Mouse (Mus musculus) G1E (cell line): Measurements from ENCODE around the gene Gprc5c. TPM values are rescaled to one million over a fixed set of nuclear protein-coding genes. Genes with fewer than 3 reads are reported as not detected.
"Not testable (repeated sequence)": the region's sequence is repeated elsewhere in the genome, so short reads cannot be mapped to it uniquely, and the experiment has no call there.

ENCODE experiments used
- ATAC-seq: 2 replicates; pipeline ENCODE4 v1.8.0; 2016; ENCODE audit warnings: mild to moderate bottlenecking; ENCODE audit not compliant: insufficient number of reproducible peaks, poor library complexity, low FRiP score, severe bottlenecking; ENCODE audit errors: extremely low read depth
- DNase-seq: peaks from one replicate; pipeline ENCODE4 v3.0.0; 2012; ENCODE audit warnings: low spot score
- H3K27me3 ChIP-seq: 2 replicates; pipeline ENCODE4 v1.6.1; 2012; ENCODE audit warnings: mild to moderate bottlenecking, low read length, inconsistent platforms; ENCODE audit not compliant: insufficient read depth
- H3K36me3 ChIP-seq: replicated peaks from 2 replicates; pipeline ENCODE3; 2012; ENCODE audit warnings: mild to moderate bottlenecking, inconsistent platforms
- H3K4me1 ChIP-seq: 2 replicates; pipeline ENCODE4 v1.6.1; 2012; ENCODE audit warnings: low read depth, low read length, inconsistent platforms, mixed read lengths; ENCODE audit not compliant: insufficient read depth
- H3K4me3 ChIP-seq: 2 replicates; pipeline ENCODE4 v1.5.1; 2012; ENCODE audit warnings: low read depth, mild to moderate bottlenecking, inconsistent platforms, low read length, moderate library complexity, mixed read lengths
- H3K9me3 ChIP-seq: replicated peaks from 2 replicates; pipeline ENCODE4 v1.6.1; 2012; ENCODE audit warnings: inconsistent platforms
- CTCF ChIP-seq: IDR thresholded peaks from 2 replicates; pipeline ENCODE4 v1.5.1; 2012; ENCODE audit warnings: low read depth, low read length, inconsistent platforms, mixed read lengths
- GATA1 ChIP-seq: IDR thresholded peaks from 2 replicates; pipeline ENCODE4 v1.6.1; 2012; ENCODE audit warnings: borderline replicate concordance, low read length, inconsistent platforms, mixed read lengths
- GATA2 ChIP-seq: IDR thresholded peaks from 2 replicates; pipeline ENCODE4 v1.6.1; 2012; ENCODE audit warnings: low read depth, low read length, inconsistent platforms, borderline replicate concordance
- POLR2AphosphoS5 ChIP-seq: IDR thresholded peaks from 2 replicates; pipeline ENCODE4 v1.6.1; 2012; ENCODE audit warnings: low read depth, low read length, inconsistent platforms; ENCODE audit not compliant: insufficient replicate concordance
- TAL1 ChIP-seq: conservative IDR thresholded peaks from 2 replicates; pipeline ENCODE4 v1.6.1; 2012; ENCODE audit warnings: low read depth, low read length, inconsistent platforms, mixed read lengths
- polyA plus RNA-seq: library from polyadenylated mRNA; stranded (reverse); fragments of >175 nt; gene quantifications from 2 replicates; pipeline ENCODE4 v1.2.3, GENCODE M21; 2012
- total RNA-seq, 2 experiments: library from RNA; stranded (forward) in 1 of 2; stranded (reverse) in 1 of 2; fragments of 200-1000 nt in 1 of 2; fragments of >200 nt in 1 of 2; fragmentation: Nextera tagmentation in 1 of 2; gene quantifications; 2 replicates each; pipeline ENCODE4 v1.2.3; 2014 to 2017

Gene Gprc5c
- total and polyA plus RNA-seq, 3 experiments: 0.22 TPM; not detected in 2

GRCm38 (mm10) chr11:114908086-114908485, 57.1 kb downstream of the Gprc5c start:
- Histone ChIP-seq H3K4me1 (no peaks in the 10 kb centered on the region), H3K27me3 (no peaks in the 10 kb centered on the region), H3K36me3 (no peaks in the 10 kb centered on the region), H3K9me3 (peaks cover 34% of the 10 kb centered on the region), H3K4me3 (no peak overlapping the region)
- DNase-seq (no peak), ATAC-seq (no peak)
- TF ChIP-seq POLR2AphosphoS5 (no peak), GATA1 (no peak), GATA2 (no peak), CTCF (no peak)

GRCm38 (mm10) chr11:114909538-114909937, 58.6 kb downstream of the Gprc5c start:
- not testable (repeated sequence) for H3K4me3 ChIP-seq, ATAC-seq, DNase-seq, H3K4me1 ChIP-seq, H3K36me3 ChIP-seq, H3K27me3 ChIP-seq
- peaks cover 25% of the 10 kb centered on the region for H3K9me3 ChIP-seq

- ATAC-seq (no peak), DNase-seq (peak; percentile 3)
- H3K4me1 ChIP-seq: no peaks in the 10 kb centered on the region
- H3K27me3 ChIP-seq: no peaks in the 10 kb centered on the region
- TF ChIP-seq GATA1 (no peak), CTCF (no peak), POLR2AphosphoS5 (no peak), TAL1 (no peak), GATA2 (no peak)
- peaks cover 22% of the 10 kb centered on the region for H3K9me3 ChIP-seq
- no peaks in the 10 kb centered on the region for H3K36me3 ChIP-seq
- no peak overlapping the region for H3K4me3 ChIP-seq
Observed at GRCm38 (mm10) chr11:114912847-114913246, 61.9 kb downstream of the Gprc5c start.

DNA sequence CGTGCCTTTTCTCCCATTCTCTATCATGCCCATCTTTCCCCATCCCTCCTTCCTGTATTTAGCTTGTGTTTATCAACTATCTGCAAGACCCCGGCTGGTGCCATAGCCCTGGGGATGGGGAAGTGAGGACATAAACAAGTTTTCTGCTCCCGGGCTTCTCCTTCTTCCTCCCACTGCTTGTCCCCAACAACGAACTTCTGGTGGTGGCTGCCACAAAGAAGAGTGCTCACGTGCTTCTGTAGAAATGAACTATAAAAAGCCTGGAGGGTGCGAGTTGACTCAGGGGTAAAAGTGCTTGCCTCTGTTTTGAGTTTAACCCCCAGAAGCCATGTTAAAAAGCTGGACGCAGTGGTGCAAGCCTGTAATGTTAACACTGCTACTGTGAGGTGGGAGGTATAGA, 64.0 kb downstream of the Gprc5c start:
- no peak overlapping the region for H3K4me3 ChIP-seq
- no peak for TF ChIP-seq GATA1
- TF ChIP-seq GATA2: no peak
- no peak for TF ChIP-seq TAL1
- no peaks in the 10 kb centered on the region for H3K36me3 ChIP-seq
- no peaks in the 10 kb centered on the region for H3K4me1 ChIP-seq
- ATAC-seq (no peak), DNase-seq (no peak)
- no peaks in the 10 kb centered on the region for H3K27me3 ChIP-seq
- peaks cover 30% of the 10 kb centered on the region for H3K9me3 ChIP-seq

GRCm38 (mm10) chr11:114917120-114917519, 66.2 kb downstream of the Gprc5c start:
- TF ChIP-seq CTCF: no peak
- no peak for TF ChIP-seq TAL1
- no peak for TF ChIP-seq GATA2
- no peak for TF ChIP-seq GATA1
- TF ChIP-seq POLR2AphosphoS5: no peak
- no peaks in the 10 kb centered on the region for H3K4me1 ChIP-seq
- peaks cover 26% of the 10 kb centered on the region for H3K9me3 ChIP-seq
- no peak overlapping the region for H3K4me3 ChIP-seq
- no peaks in the 10 kb centered on the region for H3K36me3 ChIP-seq
- H3K27me3 ChIP-seq: no peaks in the 10 kb centered on the region
- DNase-seq (no peak), ATAC-seq (no peak)

Other genes with a start within 250 kb of the Gprc5c start
- gene Rpl38, start 182.6 kb upstream of the Gprc5c start, total RNA-seq (2014; fragmentation: Nextera tagmentation): 841 and 875 TPM in 2 replicates
- 2,691 and 2,853 TPM in 2 replicates for gene Rpl38, start 182.6 kb upstream of the Gprc5c start, total RNA-seq (2017)
- gene Rpl38, start 182.6 kb upstream of the Gprc5c start, polyA plus RNA-seq: 272 and 420 TPM in 2 replicates
- 0.38 and 0.87 TPM in 2 replicates for gene Ttyh2, start 175.7 kb upstream of the Gprc5c start, total RNA-seq (2014; fragmentation: Nextera tagmentation)
- gene Ttyh2, start 175.7 kb upstream of the Gprc5c start, total RNA-seq (2017): 2.0 and 2.9 TPM in 2 replicates
- 0.47 and 0.74 TPM in 2 replicates for gene Ttyh2, start 175.7 kb upstream of the Gprc5c start, polyA plus RNA-seq
- not detected in 2 replicates for gene Dnaic2, start 123.7 kb upstream of the Gprc5c start, total RNA-seq (2014; fragmentation: Nextera tagmentation)
- gene Dnaic2, start 123.7 kb upstream of the Gprc5c start, total RNA-seq (2017): 0.06 TPM in 1 of 2 replicates, not detected in the other
- not detected in 2 replicates for gene Dnaic2, start 123.7 kb upstream of the Gprc5c start, polyA plus RNA-seq
- not detected in 2 replicates for gene Kif19a, start 85.8 kb upstream of the Gprc5c start, total RNA-seq (2014; fragmentation: Nextera tagmentation)
- gene Kif19a, start 85.8 kb upstream of the Gprc5c start, total RNA-seq (2017): 0.12 TPM in 1 of 2 replicates, not detected in the other
- gene Kif19a, start 85.8 kb upstream of the Gprc5c start, polyA plus RNA-seq: not detected in 2 replicates
- not detected in 2 replicates for gene Btbd17, start 55.2 kb upstream of the Gprc5c start, total RNA-seq (2014; fragmentation: Nextera tagmentation)
- 0.06 and 0.11 TPM in 2 replicates for gene Btbd17, start 55.2 kb upstream of the Gprc5c start, total RNA-seq (2017)
- gene Btbd17, start 55.2 kb upstream of the Gprc5c start, polyA plus RNA-seq: not detected in 2 replicates
- not detected in 2 replicates for gene Gpr142, start 52.2 kb upstream of the Gprc5c start, total RNA-seq (2014; fragmentation: Nextera tagmentation)
- gene Gpr142, start 52.2 kb upstream of the Gprc5c start, total RNA-seq (2017): 0.22 TPM in 1 of 2 replicates, not detected in the other
- gene Gpr142, start 52.2 kb upstream of the Gprc5c start, polyA plus RNA-seq: not detected in 2 replicates
- not detected in 2 replicates for gene Cd300a, start 38.9 kb downstream of the Gprc5c start, total RNA-seq (2014; fragmentation: Nextera tagmentation)
- gene Cd300a, start 38.9 kb downstream of the Gprc5c start, total RNA-seq (2017): 0.06 and 0.11 TPM in 2 replicates
- gene Cd300a, start 38.9 kb downstream of the Gprc5c start, polyA plus RNA-seq: 0.01 TPM in 1 of 2 replicates, not detected in the other
- gene Cd300lb, start 83.2 kb downstream of the Gprc5c start, total RNA-seq (2014; fragmentation: Nextera tagmentation): not detected in 2 replicates
- 0.16 TPM in 1 of 2 replicates, not detected in the other for gene Cd300lb, start 83.2 kb downstream of the Gprc5c start, total RNA-seq (2017)
- gene Cd300lb, start 83.2 kb downstream of the Gprc5c start, polyA plus RNA-seq: not detected in 2 replicates
- not detected in 2 replicates for gene Cd300c, start 118.0 kb downstream of the Gprc5c start, total RNA-seq (2014; fragmentation: Nextera tagmentation)
- not detected in 2 replicates for gene Cd300c, start 118.0 kb downstream of the Gprc5c start, total RNA-seq (2017)
- not detected in 2 replicates for gene Cd300c, start 118.0 kb downstream of the Gprc5c start, polyA plus RNA-seq
- gene Cd300ld, start 138.8 kb downstream of the Gprc5c start, total RNA-seq (2014; fragmentation: Nextera tagmentation): not detected in 2 replicates
- gene Cd300ld, start 138.8 kb downstream of the Gprc5c start, total RNA-seq (2017): 0.27 and 0.52 TPM in 2 replicates
- gene Cd300ld, start 138.8 kb downstream of the Gprc5c start, polyA plus RNA-seq: not detected in 2 replicates
- gene Cd300c2, start 150.7 kb downstream of the Gprc5c start, total RNA-seq (2014; fragmentation: Nextera tagmentation): not detected in 2 replicates
- gene Cd300c2, start 150.7 kb downstream of the Gprc5c start, total RNA-seq (2017): 0.41 and 0.76 TPM in 2 replicates
- gene Cd300c2, start 150.7 kb downstream of the Gprc5c start, polyA plus RNA-seq: not detected in 2 replicates
- gene Cd300ld2, start 165.0 kb downstream of the Gprc5c start, total RNA-seq (2014; fragmentation: Nextera tagmentation): not detected in 2 replicates
- gene Cd300ld2, start 165.0 kb downstream of the Gprc5c start, total RNA-seq (2017): 0.16 and 0.35 TPM in 2 replicates
- not detected in 2 replicates for gene Cd300ld2, start 165.0 kb downstream of the Gprc5c start, polyA plus RNA-seq
- gene Cd300ld4, start 175.9 kb downstream of the Gprc5c start, total RNA-seq (2014; fragmentation: Nextera tagmentation): not detected in 2 replicates
- 0.23 TPM in 1 of 2 replicates, not detected in the other for gene Cd300ld4, start 175.9 kb downstream of the Gprc5c start, total RNA-seq (2017)
- gene Cd300ld4, start 175.9 kb downstream of the Gprc5c start, polyA plus RNA-seq: not detected in 2 replicates
- not detected in 2 replicates for gene Cd300ld5, start 186.6 kb downstream of the Gprc5c start, total RNA-seq (2014; fragmentation: Nextera tagmentation)
- gene Cd300ld5, start 186.6 kb downstream of the Gprc5c start, total RNA-seq (2017): 10.2 and 11.4 TPM in 2 replicates
- not detected in 2 replicates for gene Cd300ld5, start 186.6 kb downstream of the Gprc5c start, polyA plus RNA-seq
- not detected in 2 replicates for gene Cd300ld3, start 197.3 kb downstream of the Gprc5c start, total RNA-seq (2014; fragmentation: Nextera tagmentation)
- 11.3 and 18.2 TPM in 2 replicates for gene Cd300ld3, start 197.3 kb downstream of the Gprc5c start, total RNA-seq (2017)
- not detected in 2 replicates for gene Cd300ld3, start 197.3 kb downstream of the Gprc5c start, polyA plus RNA-seq
- not detected in 2 replicates for gene Cd300e, start 211.0 kb downstream of the Gprc5c start, total RNA-seq (2014; fragmentation: Nextera tagmentation)
- not detected in 2 replicates for gene Cd300e, start 211.0 kb downstream of the Gprc5c start, total RNA-seq (2017)
- gene Cd300e, start 211.0 kb downstream of the Gprc5c start, polyA plus RNA-seq: not detected in 2 replicates
- not detected in 2 replicates for gene Rab37, start 240.3 kb downstream of the Gprc5c start, total RNA-seq (2014; fragmentation: Nextera tagmentation)
- 2.7 and 3.0 TPM in 2 replicates for gene Rab37, start 240.3 kb downstream of the Gprc5c start, total RNA-seq (2017)
- 0.15 TPM in 2 replicates for gene Rab37, start 240.3 kb downstream of the Gprc5c start, polyA plus RNA-seq